Mouse (Mus musculus) embryonic facial prominence, embryonic 13.5 days (tissue): Measurements from ENCODE around the gene Gm13539. TPM values are rescaled to one million over a fixed set of nuclear protein-coding genes. Genes with fewer than 3 reads are reported as not detected.
"Not testable (repeated sequence)": the region's sequence is repeated elsewhere in the genome, so short reads cannot be mapped to it uniquely, and the experiment has no call there.

ENCODE experiments used
- ATAC-seq: fragments of 200-750 bp; cut with Nextera tagmentation; 2 replicates; pipeline ENCODE4 v1.8.0; 2017; ENCODE audit warnings: low read depth; ENCODE audit not compliant: insufficient number of reproducible peaks, insufficient read depth, low FRiP score, low TSS enrichment
- H3K27ac ChIP-seq: fragments of 300-500 bp; sonication (generic); 2 replicates; pipeline ENCODE4 v1.5.1; 2015; ENCODE audit warnings: moderate library complexity, mild to moderate bottlenecking, inconsistent platforms
- H3K27me3 ChIP-seq: fragments of 300-500 bp; sonication (generic); 2 replicates; pipeline ENCODE4 v1.6.1; 2015; ENCODE audit warnings: mild to moderate bottlenecking, inconsistent platforms
- H3K36me3 ChIP-seq: fragments of 300-500 bp; sonication (generic); 2 replicates; pipeline ENCODE4 v1.6.1; 2015; ENCODE audit warnings: mild to moderate bottlenecking, inconsistent platforms
- H3K4me1 ChIP-seq: fragments of 300-500 bp; sonication (generic); 2 replicates; pipeline ENCODE4 v1.6.1; 2015; ENCODE audit warnings: inconsistent platforms
- H3K4me2 ChIP-seq: fragments of 300-500 bp; sonication (generic); 2 replicates; pipeline ENCODE4 v1.6.1; 2015; ENCODE audit warnings: moderate library complexity, mild to moderate bottlenecking, inconsistent platforms
- H3K4me3 ChIP-seq: fragments of 300-500 bp; sonication (generic); 2 replicates; pipeline ENCODE4 v1.5.1; 2015; ENCODE audit warnings: mild to moderate bottlenecking, inconsistent platforms
- H3K9ac ChIP-seq: fragments of 300-500 bp; sonication (generic); 2 replicates; pipeline ENCODE4 v1.6.1; 2015; ENCODE audit warnings: mild to moderate bottlenecking, inconsistent platforms
- H3K9me3 ChIP-seq: fragments of 300-500 bp; sonication (generic); 2 replicates; pipeline ENCODE4 v1.6.1; 2016; ENCODE audit warnings: inconsistent platforms
- WGBS: fragments of 180-500 bp; shearing (Covaris S2); methylation state at CpG from one replicate; pipeline ENCODE4 v1.1.7; 2015; ENCODE audit warnings: mixed read lengths; 5-methylcytosine and 5-hydroxymethylcytosine counted together
- polyA plus RNA-seq: library from polyadenylated mRNA; unstranded; fragments of >200 nt; fragmentation: Nextera tagmentation; extraction: Ambion mirVana; gene quantifications from 2 replicates; pipeline ENCODE4 v1.2.1, GENCODE M21; 2015

Gene Gm13539
- polyA plus RNA-seq, result not detected in 2 replicates

DNA sequence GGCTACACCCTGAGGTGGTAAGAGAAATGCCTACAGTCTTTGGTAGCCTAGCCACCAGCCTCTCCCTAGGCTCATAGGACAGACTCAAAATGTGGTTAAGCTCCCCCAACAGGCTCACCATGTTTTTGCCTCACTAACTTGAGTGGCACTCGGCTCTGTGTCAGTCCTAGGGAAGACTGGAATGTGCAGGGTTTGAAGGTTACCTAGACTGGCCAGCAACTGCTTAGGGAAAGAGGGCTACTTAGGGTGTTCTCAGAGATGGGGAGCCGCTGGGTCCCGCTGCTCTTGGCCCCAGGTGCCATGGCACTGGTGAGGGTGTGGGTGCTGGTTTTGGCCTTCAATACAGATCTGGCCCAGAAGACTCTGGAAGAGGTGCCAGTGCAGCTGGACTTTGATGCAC, at the start of gene Gm13539:
Gene Gm13539 (plus strand): TSS at position 301 of the 400 bp plus-strand sequence.
- H3K36me3 ChIP-seq, result no peaks in the 10 kb centered on the region
- H3K9me3 ChIP-seq, result no peaks in the 10 kb centered on the region
- no peak within 1 kb of the TSS for H3K4me3 ChIP-seq
- ATAC-seq, result no peak
- no peak within 1 kb of the TSS for H3K4me2 ChIP-seq
- no peak within 1 kb of the TSS for H3K27ac ChIP-seq
- H3K4me1 ChIP-seq, result no peaks in the 10 kb centered on the region
- H3K27me3 ChIP-seq, result no peaks in the 10 kb centered on the region; the same call in 1 of the 2 replicates
- H3K9ac ChIP-seq, result no peak within 1 kb of the TSS
- WGBS, result 85% methylated on average over 3 of the region's 3 CpGs

GRCm38 (mm10) chr2:25733199-25733930, 48.7 kb upstream of the Gm13539 start:
- no peaks in the 10 kb centered on the region for H3K36me3 ChIP-seq
- WGBS, result 31% methylated on average over 2 of the region's 2 CpGs
- H3K4me1 ChIP-seq, result no peaks in the 10 kb centered on the region
- no peak overlapping the region for H3K4me3 ChIP-seq
- no peaks in the 10 kb centered on the region for H3K27me3 ChIP-seq
- H3K4me2 ChIP-seq, result no peak overlapping the region
- no peak overlapping the region for H3K9ac ChIP-seq
- ATAC-seq, result no peak
- H3K27ac ChIP-seq, result no peak overlapping the region
- no peaks in the 10 kb centered on the region for H3K9me3 ChIP-seq

- not testable (repeated sequence) for ATAC-seq, H3K4me2 ChIP-seq, H3K27ac ChIP-seq, H3K27me3 ChIP-seq, H3K9me3 ChIP-seq, H3K9ac ChIP-seq, H3K4me1 ChIP-seq, H3K36me3 ChIP-seq, H3K4me3 ChIP-seq
- 83% methylated on average over 3 of the region's 3 CpGs for WGBS
Measured at GRCm38 (mm10) chr2:25736709-25737108, 45.3 kb upstream of the Gm13539 start, which contains the start of gene Obp2b. TSS of gene Obp2b (plus strand) at chr2:25737009.

DNA sequence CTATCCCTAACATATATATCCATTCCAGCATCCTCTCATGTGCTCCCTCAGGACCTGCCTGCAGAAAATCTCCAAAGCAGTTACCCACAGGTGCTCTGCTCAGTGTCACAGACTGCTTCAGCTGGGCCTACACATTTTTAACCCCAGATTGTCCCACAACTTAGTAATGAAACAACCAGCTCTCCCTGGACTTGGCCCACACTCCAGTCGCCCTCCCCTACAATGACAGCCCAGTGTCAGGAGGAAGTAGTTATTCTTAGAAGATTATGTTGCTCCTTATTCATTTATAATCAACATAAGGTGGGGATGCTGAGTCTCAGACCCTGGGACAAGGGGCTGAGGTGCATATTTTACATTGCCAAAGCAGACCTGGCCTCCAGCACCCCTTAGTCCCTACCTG, 40.4 kb upstream of the Gm13539 start:
- 55% methylated on average over 1 of the region's 1 CpGs for WGBS
- no peaks in the 10 kb centered on the region for H3K27me3 ChIP-seq
- H3K9ac ChIP-seq, result no peak overlapping the region
- H3K4me2 ChIP-seq, result no peak overlapping the region
- H3K36me3 ChIP-seq, result no peaks in the 10 kb centered on the region
- no peak overlapping the region for H3K4me3 ChIP-seq
- no peaks in the 10 kb centered on the region for H3K9me3 ChIP-seq
- no peak for ATAC-seq
- no peaks in the 10 kb centered on the region for H3K4me1 ChIP-seq
- H3K27ac ChIP-seq, result no peak overlapping the region

DNA sequence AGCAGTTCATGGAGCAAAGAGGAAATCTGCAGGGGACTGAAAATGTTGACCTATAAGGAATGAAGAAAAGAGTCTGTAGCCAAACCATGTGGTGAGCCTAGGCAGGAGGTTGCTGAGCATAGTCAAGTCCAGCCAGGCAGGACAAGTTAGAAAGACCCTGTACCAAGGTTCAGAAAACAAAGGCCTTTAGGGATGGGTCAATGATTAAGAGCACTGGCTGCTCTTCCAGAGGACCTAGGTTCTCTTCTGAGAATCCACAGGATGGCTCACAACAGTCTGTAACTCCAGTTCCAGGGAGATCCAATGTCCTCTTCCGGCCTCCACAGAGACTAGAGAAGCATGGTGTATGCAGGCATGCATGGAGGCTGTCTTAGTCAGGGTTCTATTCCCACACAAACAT, 27.9 kb upstream of the Gm13539 start:
- H3K27me3 ChIP-seq, result no peaks in the 10 kb centered on the region
- H3K4me3 ChIP-seq, result no peak overlapping the region
- peaks cover 5% of the 10 kb centered on the region; the same call in 1 of the 2 replicates for H3K9me3 ChIP-seq
- H3K4me2 ChIP-seq, result no peak overlapping the region
- no peaks in the 10 kb centered on the region for H3K36me3 ChIP-seq
- no peak for ATAC-seq
- WGBS, result 81% methylated on average over 1 of the region's 1 CpGs
- no peak overlapping the region for H3K27ac ChIP-seq
- H3K4me1 ChIP-seq, result no peaks in the 10 kb centered on the region
- H3K9ac ChIP-seq, result no peak overlapping the region

DNA sequence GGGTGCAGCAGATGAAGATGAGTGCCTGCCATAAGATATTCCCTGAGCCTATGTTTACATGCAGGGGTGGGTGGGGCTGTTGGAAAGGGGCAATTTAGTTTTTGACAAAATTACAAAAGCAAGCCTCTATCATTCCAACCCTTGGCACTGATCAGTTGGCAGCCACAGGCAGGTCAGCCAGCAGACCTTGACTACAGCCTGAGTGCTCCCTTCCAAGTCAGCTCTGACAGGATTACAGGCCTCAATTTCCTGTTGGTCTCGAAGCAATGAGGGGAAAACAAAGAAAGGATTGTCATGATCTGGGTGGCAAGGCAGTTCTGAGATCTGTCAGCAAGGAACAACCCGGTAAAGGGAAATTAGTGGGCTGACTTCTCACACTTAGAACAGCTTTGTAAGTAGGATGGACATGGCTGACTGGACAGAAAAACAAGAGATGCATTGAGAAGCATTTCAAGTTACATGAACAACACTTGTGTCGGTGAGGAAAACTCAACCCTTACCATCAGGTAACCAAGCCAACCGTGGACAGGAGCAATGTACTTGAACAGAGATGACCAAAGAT, 23.9 kb upstream of the Gm13539 start:
- WGBS, result 20% methylated on average over 4 of the region's 4 CpGs
- Histone ChIP-seq H3K4me3 (no peak overlapping the region), H3K9me3 (peaks cover 5% of the 10 kb centered on the region; the same call in 1 of the 2 replicates), H3K9ac (no peak overlapping the region), H3K27me3 (no peaks in the 10 kb centered on the region), H3K4me1 (no peaks in the 10 kb centered on the region), H3K27ac (no peak overlapping the region), H3K4me2 (no peak overlapping the region), H3K36me3 (no peaks in the 10 kb centered on the region)
- ATAC-seq, result no peak

DNA sequence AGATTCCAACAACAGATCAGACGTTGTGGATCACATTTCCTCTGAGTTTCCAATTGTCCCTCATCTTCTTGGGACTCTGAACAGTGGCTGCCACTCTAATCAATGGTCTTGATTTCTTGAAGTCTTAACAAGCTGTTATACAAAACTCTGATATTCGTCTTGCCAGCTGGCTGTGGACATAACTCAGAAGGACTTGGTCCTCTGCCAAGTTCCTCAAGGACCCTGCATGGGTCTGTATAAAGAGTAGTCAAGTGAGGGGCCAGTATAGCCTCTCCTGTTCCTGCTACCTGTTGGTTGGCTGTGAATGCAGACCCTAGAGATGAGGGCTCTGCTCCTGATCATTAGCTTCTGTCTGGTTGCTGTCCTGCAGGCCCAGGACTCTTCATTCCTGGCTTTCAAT, 16.8 kb upstream of the Gm13539 start, which contains the start of gene Lcn3:
Gene Lcn3 (plus strand): TSS at position 301 of the 400 bp plus-strand sequence.
- Histone ChIP-seq H3K9me3 (no peaks in the 10 kb centered on the region), H3K4me3 (no peak within 1 kb of the TSS), H3K4me2 (no peak within 1 kb of the TSS), H3K36me3 (no peaks in the 10 kb centered on the region), H3K27me3 (no peaks in the 10 kb centered on the region), H3K9ac (no peak within 1 kb of the TSS), H3K4me1 (no peaks in the 10 kb centered on the region), H3K27ac (no peak within 1 kb of the TSS)
- ATAC-seq, result no peak
- 42% methylated on average over 2 of the region's 2 CpGs for WGBS

GRCm38 (mm10) chr2:25767764-25768163, 14.3 kb upstream of the Gm13539 start:
- Histone ChIP-seq H3K4me1 (no peaks in the 10 kb centered on the region), H3K4me3 (no peak overlapping the region), H3K27me3 (no peaks in the 10 kb centered on the region), H3K27ac (no peak overlapping the region), H3K9me3 (no peaks in the 10 kb centered on the region), H3K9ac (no peak overlapping the region), H3K36me3 (no peaks in the 10 kb centered on the region), H3K4me2 (no peak overlapping the region)
- 82% methylated on average over 4 of the region's 4 CpGs for WGBS
- ATAC-seq, result no peak

GRCm38 (mm10) chr2:25773507-25773906, 8.6 kb upstream of the Gm13539 start:
- no peak overlapping the region for H3K4me3 ChIP-seq
- 85% methylated on average over 2 of the region's 2 CpGs for WGBS
- H3K36me3 ChIP-seq, result no peaks in the 10 kb centered on the region
- H3K9ac ChIP-seq, result no peak overlapping the region
- no peak for ATAC-seq
- H3K27ac ChIP-seq, result no peak overlapping the region
- H3K9me3 ChIP-seq, result no peaks in the 10 kb centered on the region
- no peaks in the 10 kb centered on the region for H3K27me3 ChIP-seq
- H3K4me2 ChIP-seq, result no peak overlapping the region
- H3K4me1 ChIP-seq, result no peaks in the 10 kb centered on the region

- no peaks in the 10 kb centered on the region for H3K9me3 ChIP-seq
- ATAC-seq, result no peak
- 75% methylated on average over 2 of the region's 2 CpGs for WGBS
- no peaks in the 10 kb centered on the region for H3K27me3 ChIP-seq
- no peak overlapping the region for H3K4me2 ChIP-seq
- H3K36me3 ChIP-seq, result no peaks in the 10 kb centered on the region
- H3K4me3 ChIP-seq, result no peak overlapping the region
- H3K27ac ChIP-seq, result no peak overlapping the region
- H3K9ac ChIP-seq, result no peak overlapping the region
- H3K4me1 ChIP-seq, result no peaks in the 10 kb centered on the region
Measured at GRCm38 (mm10) chr2:25774640-25775039, 7.4 kb upstream of the Gm13539 start.

DNA sequence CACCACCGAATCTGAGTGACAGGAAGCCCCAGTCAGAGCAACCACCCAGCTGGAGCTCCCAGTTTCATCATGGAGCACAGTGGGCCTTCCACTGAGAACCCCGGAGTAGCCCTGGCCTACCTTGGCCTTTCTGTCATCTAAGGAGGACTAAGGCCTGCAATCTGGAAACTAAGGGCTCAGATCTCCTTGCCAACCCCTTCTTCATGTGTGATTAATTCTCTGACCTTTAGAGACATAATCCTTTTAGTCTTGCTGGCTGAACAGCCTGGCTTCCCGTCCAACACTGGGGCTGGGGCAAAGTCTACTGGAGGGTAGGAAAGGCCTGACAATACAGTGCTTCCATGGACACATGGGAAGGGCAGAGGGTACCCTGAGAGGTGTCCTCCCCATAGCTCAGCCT, 6.1 kb upstream of the Gm13539 start:
- H3K4me3 ChIP-seq, result no peak overlapping the region
- H3K36me3 ChIP-seq, result no peaks in the 10 kb centered on the region
- WGBS, result 73% methylated on average over 3 of the region's 3 CpGs
- no peak for ATAC-seq
- no peaks in the 10 kb centered on the region for H3K9me3 ChIP-seq
- H3K9ac ChIP-seq, result no peak overlapping the region
- H3K4me2 ChIP-seq, result no peak overlapping the region
- H3K27ac ChIP-seq, result no peak overlapping the region
- no peaks in the 10 kb centered on the region for H3K4me1 ChIP-seq
- no peaks in the 10 kb centered on the region for H3K27me3 ChIP-seq

DNA sequence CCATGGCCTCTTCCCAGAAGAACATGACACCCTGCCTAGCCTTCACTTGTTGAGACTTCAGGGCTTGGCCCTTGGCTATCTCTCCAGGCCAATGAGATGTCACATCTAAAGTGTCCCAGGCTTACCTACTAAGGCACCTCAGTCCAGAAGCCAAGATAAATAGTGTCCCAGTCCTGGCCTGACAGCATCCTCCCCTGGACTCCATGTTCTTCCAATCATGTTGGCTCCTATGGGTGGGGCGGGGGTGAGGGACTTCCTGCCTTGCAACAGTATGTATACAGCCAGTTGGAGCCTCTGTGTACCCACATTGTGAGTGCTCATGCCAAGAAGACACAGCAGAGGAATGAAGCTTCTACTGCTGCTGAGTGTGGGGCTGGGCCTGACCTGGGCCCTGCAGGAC, 5.3 kb upstream of the Gm13539 start, which contains the start of gene Lcn11:
Gene Lcn11 (plus strand): TSS at position 301 of the 400 bp plus-strand sequence.
- H3K4me1 ChIP-seq, result no peaks in the 10 kb centered on the region
- WGBS, result 84% methylated on average over 1 of the region's 1 CpGs
- H3K9ac ChIP-seq, result no peak within 1 kb of the TSS
- no peaks in the 10 kb centered on the region for H3K36me3 ChIP-seq
- H3K4me2 ChIP-seq, result no peak within 1 kb of the TSS
- H3K9me3 ChIP-seq, result no peaks in the 10 kb centered on the region
- no peak for ATAC-seq
- no peak within 1 kb of the TSS for H3K4me3 ChIP-seq
- H3K27ac ChIP-seq, result no peak within 1 kb of the TSS
- no peaks in the 10 kb centered on the region for H3K27me3 ChIP-seq
